Mouse (Mus musculus) stomach, embryonic 15.5 days (tissue): ENCODE measurements at regions not wholly inside any gene's neighbourhood (a gene's known extent, or its start where the extent isn't known, plus 50 kb on each side); places are given as distances from the start of the nearest gene placed in this dataset.

Experiments used
- ATAC-seq: fragments of 200-750 bp; cut with Nextera tagmentation; 2 replicates; pipeline ENCODE4 v1.8.0; 2017; ENCODE audit warnings: low read depth, moderate number of reproducible peaks, moderate TSS enrichment; ENCODE audit not compliant: insufficient read depth, low FRiP score
- H3K27ac ChIP-seq: fragments of 300-500 bp; sonication (generic); 2 replicates; pipeline ENCODE4 v1.5.1; 2015; ENCODE audit warnings: mild to moderate bottlenecking, inconsistent platforms
- H3K27me3 ChIP-seq: fragments of 300-500 bp; sonication (generic); replicated peaks from 2 replicates; pipeline ENCODE4 v1.6.1; 2015; ENCODE audit warnings: inconsistent platforms
- H3K36me3 ChIP-seq: fragments of 300-500 bp; sonication (generic); 2 replicates; pipeline ENCODE4 v1.6.1; 2015; ENCODE audit warnings: inconsistent platforms
- H3K4me1 ChIP-seq: fragments of 300-500 bp; sonication (generic); 2 replicates; pipeline ENCODE4 v1.6.1; 2015; ENCODE audit warnings: inconsistent platforms
- H3K4me2 ChIP-seq: fragments of 300-500 bp; sonication (generic); 2 replicates; pipeline ENCODE4 v1.6.1; 2015; ENCODE audit warnings: mild to moderate bottlenecking, inconsistent platforms
- H3K4me3 ChIP-seq: fragments of 300-500 bp; sonication (generic); replicated peaks from 2 replicates; pipeline ENCODE4 v1.5.1; 2015; ENCODE audit warnings: inconsistent platforms
- H3K9ac ChIP-seq: fragments of 300-500 bp; sonication (generic); 2 replicates; pipeline ENCODE4 v1.6.1; 2015; ENCODE audit warnings: inconsistent platforms
- H3K9me3 ChIP-seq: fragments of 300-500 bp; sonication (generic); 2 replicates; pipeline ENCODE4 v1.6.1; 2016; ENCODE audit warnings: inconsistent platforms
- WGBS: fragments of 180-500 bp; shearing (Covaris S2); methylation state at CpG from one replicate; pipeline ENCODE4 v1.1.7; 2015; 5-methylcytosine and 5-hydroxymethylcytosine counted together

GRCm38 (mm10) chr13:117088629-117089028, 63.3 kb upstream of the Parp8 start:
- Histone ChIP-seq H3K9ac (no peak overlapping the region), H3K27ac (no peak overlapping the region), H3K4me3 (no peak overlapping the region), H3K36me3 (no peaks in the 10 kb centered on the region), H3K27me3 (0 out of 2 replicates have a peak, but pooled peaks cover 2% of the 10 kb centered on the region), H3K4me2 (no peak overlapping the region), H3K9me3 (no peaks in the 10 kb centered on the region), H3K4me1 (0 out of 2 replicates have a peak, but pooled peaks cover 3% of the 10 kb centered on the region)
- peak; percentile 53; the same call in 1 of the 2 replicates for ATAC-seq
- 33% methylated on average over 3 of the region's 3 CpGs for WGBS

- Histone ChIP-seq H3K27me3 (0 out of 2 replicates have a peak, but pooled peaks cover 2% of the 10 kb centered on the region), H3K4me1 (no peaks in the 10 kb centered on the region), H3K4me2 (no peak overlapping the region), H3K9me3 (no peaks in the 10 kb centered on the region), H3K4me3 (no peak overlapping the region), H3K9ac (no peak overlapping the region), H3K27ac (no peak overlapping the region), H3K36me3 (no peaks in the 10 kb centered on the region)
- no peak for ATAC-seq
- WGBS, result 76% methylated on average over 4 of the region's 4 CpGs
Measured at GRCm38 (mm10) chr13:117082758-117083157, 57.4 kb upstream of the Parp8 start.

GRCm38 (mm10) chr13:117079316-117079715, 54.0 kb upstream of the Parp8 start:
- Histone ChIP-seq H3K4me3 (no peak overlapping the region), H3K9ac (no peak overlapping the region), H3K36me3 (no peaks in the 10 kb centered on the region), H3K4me2 (no peak overlapping the region), H3K27ac (no peak overlapping the region), H3K4me1 (no peaks in the 10 kb centered on the region), H3K27me3 (no peaks in the 10 kb centered on the region), H3K9me3 (no peaks in the 10 kb centered on the region)
- 47% methylated on average over 1 of the region's 1 CpGs for WGBS
- ATAC-seq, result no peak
